Mouse (Mus musculus): ENCODE measurements around the gene Myl9.

- no peak for TF ChIP-seq USF1 (IDR thresholded peaks at IDR 0.05; ENCODE audit: low read depth)
- TF ChIP-seq MAX (IDR thresholded peaks at IDR 0.05) = no peak
- TF ChIP-seq CTCF (IDR thresholded peaks at IDR 0.05; ENCODE audit: control insufficient read depth, insufficient read depth, insufficient read length) = no peak
Observed at GRCm38 (mm10) chr2:156810716-156811115, 35.5 kb downstream of the Myl9 start.

Data from C2C12 (cell line).